ENCODE assay signal across 16 mouse cellular contexts in the genomic region with DNA sequence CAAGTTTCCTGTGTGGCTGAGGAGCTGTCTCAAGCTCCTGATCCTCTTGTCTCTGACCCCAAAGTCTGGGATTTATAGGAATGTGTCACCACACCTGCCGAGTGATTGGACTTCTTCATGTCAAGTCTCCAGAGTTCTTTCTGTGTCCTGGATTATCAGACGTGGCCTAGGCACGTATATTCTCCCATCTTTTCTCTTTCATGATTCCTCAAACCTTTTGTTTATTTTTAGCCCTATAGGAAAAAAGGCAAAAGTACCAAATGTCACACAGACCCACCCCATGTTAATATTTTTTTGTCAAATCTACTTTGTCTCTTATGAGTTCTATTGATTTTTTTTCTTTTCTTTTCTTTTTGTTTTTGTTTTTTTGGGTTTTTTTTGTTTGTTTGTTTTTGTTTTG.
"Had no signal": no experiment of that assay in that cellular context is flagged by ENCODE, and none has a peak within 500 bp of the region (broad histone marks: within the 10 kb centered on the region; RNA-seq: fewer than 3 reads in every experiment).

No protein-coding gene starts in this region.

- DNase-seq: cerebellum, adult 9-10 months; cerebellum, adult 9-11 months; cerebellum, postnatal 10 days; cerebellum, postnatal 14 days; cerebellum, postnatal 25 days; cerebellum, postnatal 36 days; embryo, embryonic 11 days; forebrain, postnatal 0 days; gastrocnemius, adult 2 months; gastrocnemius, postnatal 10 days; gastrocnemius, postnatal 14 days; gastrocnemius, postnatal 25 days; gastrocnemius, postnatal 36 days; heart, adult 11 months; heart, adult 18-20 months; heart, adult 2 months had no signal
